Mouse (Mus musculus) midbrain, embryonic 11.5 days (tissue): ENCODE results near the gene Olfr1094. TPM values are rescaled to one million over a fixed set of nuclear protein-coding genes. Genes with fewer than 3 reads are reported as not detected.

ENCODE experiments used
- ATAC-seq: fragments of 200-750 bp; cut with Nextera tagmentation; 2 replicates; pipeline ENCODE4 v1.8.0; 2017; ENCODE audit warnings: moderate TSS enrichment, moderate library complexity; ENCODE audit not compliant: low FRiP score
- DNase-seq: peaks from one replicate; pipeline ENCODE4 v3.0.0; 2015; ENCODE audit warnings: low spot score; ENCODE audit errors: missing footprints
- H3K27ac ChIP-seq: fragments of 300-500 bp; sonication (generic); 2 replicates; pipeline ENCODE4 v1.5.1; 2014; ENCODE audit warnings: low read depth, low read length
- H3K27me3 ChIP-seq: fragments of 300-500 bp; sonication (generic); 2 replicates; pipeline ENCODE4 v1.6.1; 2014; ENCODE audit warnings: mild to moderate bottlenecking, low read length, moderate library complexity, mixed read lengths; ENCODE audit not compliant: control insufficient read depth, insufficient read depth
- H3K36me3 ChIP-seq: fragments of 300-500 bp; sonication (generic); 2 replicates; pipeline ENCODE4 v1.6.1; 2014; ENCODE audit warnings: mild to moderate bottlenecking, low read length, moderate library complexity, mixed read lengths; ENCODE audit not compliant: control insufficient read depth, insufficient read depth
- H3K4me1 ChIP-seq: fragments of 300-500 bp; sonication (generic); 2 replicates; pipeline ENCODE4 v1.6.1; 2014; ENCODE audit warnings: low read length; ENCODE audit not compliant: control insufficient read depth, insufficient read depth
- H3K4me2 ChIP-seq: fragments of 300-500 bp; sonication (generic); 2 replicates; pipeline ENCODE4 v1.6.1; 2014; ENCODE audit warnings: mild to moderate bottlenecking, moderate library complexity
- H3K4me3 ChIP-seq: fragments of 300-500 bp; sonication (generic); 2 replicates; pipeline ENCODE4 v1.5.1; 2014; ENCODE audit warnings: low read depth, low read length
- H3K9ac ChIP-seq: fragments of 300-500 bp; sonication (generic); 2 replicates; pipeline ENCODE4 v1.6.1; 2014; ENCODE audit warnings: low read length
- H3K9me3 ChIP-seq: fragments of 300-500 bp; sonication (generic); 2 replicates; pipeline ENCODE4 v1.6.1; 2016; ENCODE audit warnings: low read length; ENCODE audit not compliant: control insufficient read depth
- WGBS: fragments of 180-500 bp; shearing (Covaris S2); extraction: QIAGEN DNeasy Blood & Tissue Kit; methylation state at CpG from one replicate; pipeline ENCODE4 v1.1.7; 2014; 5-methylcytosine and 5-hydroxymethylcytosine counted together
- polyA plus RNA-seq: library from polyadenylated mRNA; unstranded; fragments of >200 nt; fragmentation: Nextera tagmentation; extraction: Ambion mirVana; gene quantifications from 2 replicates; pipeline ENCODE4 v1.2.1, GENCODE M21; 2014

Gene Olfr1094
- polyA plus RNA-seq: not detected in 2 replicates

- no peak for DNase-seq
- H3K27ac ChIP-seq: no peak within 1 kb of the TSS
- no peak for ATAC-seq
These were observed at the start of gene Olfr1094 for GRCm38 (mm10) chr2:86824363-86824762. TSS of gene Olfr1094 (plus strand) at chr2:86824663.

GRCm38 (mm10) chr2:86782179-86782578, 42.3 kb upstream of the Olfr1094 start, which contains the start of gene Olfr1093:
TSS of gene Olfr1093 (plus strand) at chr2:86782479.
- 87% methylated on average over 2 of the region's 2 CpGs for WGBS
- ATAC-seq (no peak), DNase-seq (no peak)
- Histone ChIP-seq H3K4me3 (no peak within 1 kb of the TSS), H3K4me2 (no peak within 1 kb of the TSS), H3K27me3 (no peaks in the 10 kb centered on the region), H3K9me3 (no peaks in the 10 kb centered on the region), H3K4me1 (no peaks in the 10 kb centered on the region), H3K36me3 (no peaks in the 10 kb centered on the region), H3K27ac (no peak within 1 kb of the TSS), H3K9ac (no peak within 1 kb of the TSS)

More at GRCm38 (mm10) chr2:86824363-86824762, at the start of gene Olfr1094:
- Histone ChIP-seq H3K4me3 (no peak within 1 kb of the TSS), H3K4me1 (no peaks in the 10 kb centered on the region), H3K36me3 (no peaks in the 10 kb centered on the region), H3K9ac (no peak within 1 kb of the TSS), H3K4me2 (no peak within 1 kb of the TSS), H3K27me3 (no peaks in the 10 kb centered on the region), H3K9me3 (no peaks in the 10 kb centered on the region)

GRCm38 (mm10) chr2:86809918-86810317, 14.5 kb upstream of the Olfr1094 start, which contains the start of gene Olfr141:
TSS of gene Olfr141 (minus strand) at chr2:86810018.
- ATAC-seq (no peak), DNase-seq (no peak)
- Histone ChIP-seq H3K4me3 (no peak within 1 kb of the TSS), H3K9ac (no peak within 1 kb of the TSS), H3K4me1 (no peaks in the 10 kb centered on the region), H3K27ac (no peak within 1 kb of the TSS), H3K36me3 (no peaks in the 10 kb centered on the region), H3K9me3 (no peaks in the 10 kb centered on the region), H3K27me3 (no peaks in the 10 kb centered on the region), H3K4me2 (no peak within 1 kb of the TSS)

GRCm38 (mm10) chr2:86851596-86851995, 27.1 kb downstream of the Olfr1094 start, which contains the start of gene Olfr1095:
TSS of gene Olfr1095 (minus strand) at chr2:86851696.
- no peak within 1 kb of the TSS for H3K9ac ChIP-seq
- no peaks in the 10 kb centered on the region for H3K4me1 ChIP-seq
- H3K27ac ChIP-seq: no peak within 1 kb of the TSS
- no peak within 1 kb of the TSS for H3K4me2 ChIP-seq
- no peaks in the 10 kb centered on the region for H3K36me3 ChIP-seq
- H3K4me3 ChIP-seq: no peak within 1 kb of the TSS
- H3K9me3 ChIP-seq: no peaks in the 10 kb centered on the region
- DNase-seq: no peak
- no peaks in the 10 kb centered on the region for H3K27me3 ChIP-seq
- WGBS: 90% methylated on average over 3 of the region's 3 CpGs
- no peak for ATAC-seq

GRCm38 (mm10) chr2:86874702-86875101, 50.2 kb downstream of the Olfr1094 start, which contains the start of gene Gm13723:
TSS of gene Gm13723 (minus strand) at chr2:86874802.
- Histone ChIP-seq H3K4me1 (no peaks in the 10 kb centered on the region), H3K27ac (no peak within 1 kb of the TSS), H3K4me3 (no peak within 1 kb of the TSS), H3K36me3 (no peaks in the 10 kb centered on the region), H3K9me3 (no peaks in the 10 kb centered on the region), H3K4me2 (no peak within 1 kb of the TSS), H3K9ac (no peak within 1 kb of the TSS), H3K27me3 (no peaks in the 10 kb centered on the region)
- no peak for DNase-seq
- ATAC-seq: no peak
- WGBS: 76% methylated on average over 1 of the region's 1 CpGs

Other genes with a start within 250 kb of the Olfr1094 start
- not detected in 2 replicates for gene Olfr1082, start 225.7 kb upstream of the Olfr1094 start, polyA plus RNA-seq
- gene Olfr1084, start 184.9 kb upstream of the Olfr1094 start, polyA plus RNA-seq: not detected in 2 replicates
- not detected in 2 replicates for gene Olfr1085, start 162.6 kb upstream of the Olfr1094 start, polyA plus RNA-seq
- not detected in 2 replicates for gene Olfr1086, start 144.6 kb upstream of the Olfr1094 start, polyA plus RNA-seq
- not detected in 2 replicates for gene Olfr1087, start 126.3 kb upstream of the Olfr1094 start, polyA plus RNA-seq
- not detected in 2 replicates for gene Olfr1089, start 91.0 kb upstream of the Olfr1094 start, polyA plus RNA-seq
- gene Olfr1090, start 65.7 kb upstream of the Olfr1094 start, polyA plus RNA-seq: not detected in 2 replicates
- gene Olfr1093, start 42.2 kb upstream of the Olfr1094 start, polyA plus RNA-seq: not detected in 2 replicates
- gene Olfr141, start 14.6 kb upstream of the Olfr1094 start, polyA plus RNA-seq: not detected in 2 replicates
- not detected in 2 replicates for gene Olfr1095, start 27.0 kb downstream of the Olfr1094 start, polyA plus RNA-seq
- gene Gm13723, start 50.1 kb downstream of the Olfr1094 start, polyA plus RNA-seq: not detected in 2 replicates
- gene Olfr1097, start 67.6 kb downstream of the Olfr1094 start, polyA plus RNA-seq: not detected in 2 replicates
- gene Olfr1098, start 99.9 kb downstream of the Olfr1094 start, polyA plus RNA-seq: not detected in 2 replicates
- not detected in 2 replicates for gene Olfr1099, start 136.0 kb downstream of the Olfr1094 start, polyA plus RNA-seq
- not detected in 2 replicates for gene Olfr1100, start 155.3 kb downstream of the Olfr1094 start, polyA plus RNA-seq
- not detected in 2 replicates for gene Olfr1101, start 166.6 kb downstream of the Olfr1094 start, polyA plus RNA-seq
- gene Olfr1102, start 173.7 kb downstream of the Olfr1094 start, polyA plus RNA-seq: not detected in 2 replicates
- gene Olfr1104, start 202.4 kb downstream of the Olfr1094 start, polyA plus RNA-seq: not detected in 2 replicates
- not detected in 2 replicates for gene Olfr1105, start 211.9 kb downstream of the Olfr1094 start, polyA plus RNA-seq
- not detected in 2 replicates for gene Olfr1106, start 227.6 kb downstream of the Olfr1094 start, polyA plus RNA-seq